Mouse (Mus musculus) sigmoid colon, adult 10 weeks (tissue): ENCODE measurements around the gene Mtrr. TPM values are rescaled to one million over a fixed set of nuclear protein-coding genes. Genes with fewer than 3 reads are reported as not detected.

Experiments
- polyA plus RNA-seq: library from polyadenylated mRNA; stranded (reverse); fragments of 350-450 nt; fragmentation: Illumina TruSeq; extraction: RNeasy Lipid Tissue Mini Kit (QIAGEN cat#74804); gene quantifications from one replicate; pipeline ENCODE4 v1.2.3, GENCODE M21; 2014; ENCODE audit warnings: low read depth, low replicate concordance

The Mtrr gene
- 10.2 TPM for polyA plus RNA-seq

DNA sequence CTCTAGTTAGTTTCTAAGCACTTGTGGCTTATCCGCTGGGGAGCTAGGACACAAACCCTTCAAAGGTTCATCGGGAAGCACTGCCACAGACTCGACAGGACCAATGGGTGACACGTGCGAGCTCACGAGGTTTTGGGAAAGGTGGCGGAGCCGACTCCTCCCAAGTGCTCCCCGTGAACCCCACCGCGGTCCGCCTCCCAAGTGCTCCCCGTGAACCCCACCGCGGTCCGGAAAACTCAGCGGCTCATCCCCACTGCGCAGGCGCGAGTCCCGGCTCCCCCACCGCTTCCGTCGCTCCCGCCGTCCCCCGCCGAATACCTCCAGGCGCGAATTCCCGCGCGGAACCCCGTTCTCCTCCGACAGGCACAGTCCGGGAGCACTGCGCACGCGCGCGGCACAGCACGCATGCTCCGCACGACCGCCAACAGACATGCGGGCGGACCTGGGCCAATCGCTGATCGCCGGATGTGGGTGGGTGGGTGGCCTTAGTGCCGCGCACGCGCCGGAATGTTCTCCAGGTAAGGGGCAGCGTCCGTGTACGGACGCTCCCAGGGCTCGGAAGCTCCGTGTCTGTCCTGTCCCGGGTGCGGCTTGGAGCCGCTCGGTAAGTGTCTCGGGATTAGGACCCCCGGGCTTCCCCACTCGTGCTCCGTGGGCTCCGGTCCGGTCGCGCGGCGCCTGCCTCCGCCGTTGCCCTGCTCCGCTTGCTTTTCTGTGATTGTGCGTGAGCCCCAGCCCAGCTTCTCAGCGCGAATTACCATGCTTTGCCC is at the start of gene Mtrr, which contains the start of gene Fastkd3:
Gene Mtrr, minus strand, starts transcription at position 403 of the 770 bp plus-strand sequence.
Gene Fastkd3, plus strand, starts transcription at position 488 of the 770 bp plus-strand sequence.

DNA sequence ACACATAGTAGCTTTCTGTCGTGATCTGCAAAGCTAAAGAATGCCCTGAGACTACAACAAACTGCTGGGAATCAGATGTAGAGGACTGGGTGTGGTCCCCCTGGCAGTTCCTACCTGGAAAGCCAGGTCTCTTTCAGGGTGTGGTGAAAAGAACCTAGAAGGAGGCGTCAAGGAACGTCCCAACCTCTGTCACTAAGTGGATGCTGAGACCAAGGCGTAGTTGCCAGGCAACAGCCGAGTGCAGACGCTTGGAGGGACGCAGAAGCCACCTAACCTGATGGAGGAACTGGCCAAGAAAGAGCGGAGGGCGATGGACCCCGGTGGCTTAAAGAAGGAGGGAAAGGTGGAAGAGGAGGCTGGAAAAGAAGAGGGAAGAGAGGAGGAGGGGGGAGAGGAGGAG is 15.2 kb upstream of the Mtrr start, which contains the start of gene 1700001L19Rik:
Gene 1700001L19Rik, plus strand, starts transcription at position 223 of the 400 bp plus-strand sequence.

Other genes with a start within 250 kb of the Mtrr start
- 24.8 TPM for gene Fastkd3, start 85 bp upstream of the Mtrr start, polyA plus RNA-seq
- not detected for gene 1700001L19Rik, start 15.3 kb upstream of the Mtrr start, polyA plus RNA-seq